Mouse (Mus musculus): ENCODE results near the gene Hdac4.

DNA sequence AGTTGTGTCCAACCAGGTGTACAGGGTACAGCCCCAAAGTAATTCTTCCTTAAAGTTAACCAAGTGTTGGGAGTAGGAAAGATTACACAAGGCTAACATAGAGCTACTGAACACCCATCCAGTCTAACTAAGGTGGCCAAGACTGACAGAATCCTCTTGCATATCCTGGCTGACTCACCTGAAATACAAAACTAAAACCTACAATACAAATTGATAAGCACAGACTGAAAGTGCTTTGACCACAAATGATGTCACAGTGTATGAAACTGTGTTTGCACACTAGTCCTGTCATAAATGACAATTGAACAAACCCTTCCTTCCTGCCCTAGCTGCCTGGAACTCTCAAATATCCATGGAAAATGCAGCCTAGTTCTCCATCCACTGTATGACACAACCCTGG lies 144.5 kb downstream of the Hdac4 start:
- TF ChIP-seq CTCF (IDR thresholded peaks at IDR 0.05; ENCODE audit: extremely low read depth, insufficient read depth, low read length) (no peak), POLR2A (IDR thresholded peaks at IDR 0.05; ENCODE audit: extremely low read depth, insufficient read depth, low read length) (no peak)
